Mouse (Mus musculus) G1E (cell line): ENCODE results near the gene Mest.

Source experiments
- CTCF ChIP-seq: IDR thresholded peaks from 2 replicates; pipeline ENCODE4 v1.5.1; 2012; ENCODE audit warnings: low read depth, low read length, inconsistent platforms, mixed read lengths
- GATA1 ChIP-seq: IDR thresholded peaks from 2 replicates; pipeline ENCODE4 v1.6.1; 2012; ENCODE audit warnings: borderline replicate concordance, low read length, inconsistent platforms, mixed read lengths
- POLR2AphosphoS5 ChIP-seq: IDR thresholded peaks from 2 replicates; pipeline ENCODE4 v1.6.1; 2012; ENCODE audit warnings: low read depth, low read length, inconsistent platforms; ENCODE audit not compliant: insufficient replicate concordance
- TAL1 ChIP-seq: conservative IDR thresholded peaks from 2 replicates; pipeline ENCODE4 v1.6.1; 2012; ENCODE audit warnings: low read depth, low read length, inconsistent platforms, mixed read lengths

- TF ChIP-seq CTCF (no peak), TAL1 (no peak), GATA1 (no peak), POLR2AphosphoS5 (no peak)
These were observed 11.1 kb downstream of the Mest start for GRCm38 (mm10) chr6:30734465-30734864.
